Mouse (Mus musculus) right cerebral cortex, postnatal 10 days (tissue): ENCODE results near the gene Cdc45.

ENCODE experiments used
- DNase-seq, 2 experiments: peaks; one replicate each; pipeline ENCODE4 v3.0.0; 2021; ENCODE audit warnings: low spot score in 2 of 2

Gene Cdc45

GRCm38 (mm10) chr16:18730640-18731039 is 81.1 kb downstream of the Cdc45 start:
- no peak for DNase-seq
